Mouse (Mus musculus) liver, adult 2 months (tissue): ENCODE measurements around the gene Helb.

ENCODE experiments used
- CTCF ChIP-seq: fragments of 200-500 bp; IDR thresholded peaks from 2 replicates; pipeline ENCODE4 v1.5.1; 2011; ENCODE audit warnings: low read depth, low read length, control low read depth
- POLR2A ChIP-seq: fragments of 200-500 bp; IDR thresholded peaks from 2 replicates; pipeline ENCODE4 v1.6.1; 2011; ENCODE audit warnings: low read length, control low read depth; ENCODE audit not compliant: insufficient read depth; ENCODE audit errors: extremely low read depth

DNA sequence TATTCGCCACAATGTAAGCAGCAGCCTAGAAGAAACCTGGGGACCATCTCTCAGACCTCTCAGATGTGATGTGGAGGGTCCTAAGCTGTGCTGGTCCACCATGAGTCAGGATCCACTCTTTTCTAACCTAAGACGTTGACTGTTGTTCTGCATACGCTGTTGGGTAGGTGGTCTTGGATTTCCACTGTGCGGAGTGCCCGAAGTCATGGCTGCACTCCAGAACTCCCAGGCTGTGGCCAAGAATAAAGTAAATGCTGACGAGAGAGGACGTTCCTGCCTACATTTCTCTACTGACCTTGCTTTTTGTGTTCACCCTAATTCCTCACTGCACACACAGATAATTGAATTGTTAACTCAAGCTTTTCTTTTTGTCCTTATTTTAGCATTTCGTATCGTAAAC lies 78.9 kb downstream of the Helb start:
- TF ChIP-seq CTCF = no peak
- no peak for TF ChIP-seq POLR2A
